Mouse (Mus musculus): ENCODE data around the gene Cerkl. TPM values are rescaled to one million over a fixed set of nuclear protein-coding genes. Genes with fewer than 3 reads are reported as not detected.

Gene Cerkl
- total and polyA plus RNA-seq, 2 experiments, result 2.7 to 6.2 TPM

- TF ChIP-seq CTCF (IDR thresholded peaks at IDR 0.05; ENCODE audit: low read depth, low read length), result no peak
- TF ChIP-seq POLR2A (IDR thresholded peaks at IDR 0.05; ENCODE audit: extremely low read depth, insufficient read depth, low read length), result no peak
- no peaks in the 10 kb centered on the region for H3K27me3 ChIP-seq (ENCODE audit: control insufficient read depth, insufficient read depth, low read length)
- no peaks in the 10 kb centered on the region for H3K79me2 ChIP-seq (ENCODE audit: control insufficient read depth, insufficient read depth, low read length)
- no peak overlapping the region for H3K4me3 ChIP-seq (ENCODE audit: insufficient read depth, low read depth, low read length)
- DNase-seq (ENCODE audit: extremely low read depth, low read depth, low spot score), result peak; percentile 55
- H3K4me1 ChIP-seq (ENCODE audit: control insufficient read depth, insufficient read depth, low read length), result no peaks in the 10 kb centered on the region
- H3K27ac ChIP-seq (replicated peaks; ENCODE audit: insufficient read depth, low read depth, low read length), result no peak overlapping the region
- no peak overlapping the region for H3K9ac ChIP-seq (ENCODE audit: low read depth, low read length)
- 36% methylated on average over 4 of the region's 4 CpGs for WGBS
- H3K36me3 ChIP-seq (ENCODE audit: control insufficient read depth, insufficient read depth, low read length), result no peaks in the 10 kb centered on the region
Observed at GRCm38 (mm10) chr2:79315108-79315507, 141.5 kb downstream of the Cerkl start.

GRCm38 (mm10) chr2:79312499-79312898 lies 144.1 kb downstream of the Cerkl start:
- WGBS, result 80% methylated on average over 4 of the region's 4 CpGs
- no peaks in the 10 kb centered on the region for H3K4me1 ChIP-seq (ENCODE audit: control insufficient read depth, insufficient read depth, low read length)
- TF ChIP-seq CTCF (IDR thresholded peaks at IDR 0.05; ENCODE audit: low read depth, low read length), result no peak
- no peak for TF ChIP-seq POLR2A (IDR thresholded peaks at IDR 0.05; ENCODE audit: extremely low read depth, insufficient read depth, low read length)
- no peak overlapping the region for H3K4me3 ChIP-seq (ENCODE audit: insufficient read depth, low read depth, low read length)
- DNase-seq (ENCODE audit: extremely low read depth, low read depth, low spot score), result no peak
- no peak overlapping the region for H3K27ac ChIP-seq (replicated peaks; ENCODE audit: insufficient read depth, low read depth, low read length)
- H3K27me3 ChIP-seq (ENCODE audit: control insufficient read depth, insufficient read depth, low read length), result no peaks in the 10 kb centered on the region
- H3K79me2 ChIP-seq (ENCODE audit: control insufficient read depth, insufficient read depth, low read length), result no peaks in the 10 kb centered on the region
- no peak overlapping the region for H3K9ac ChIP-seq (ENCODE audit: low read depth, low read length)
- no peaks in the 10 kb centered on the region for H3K36me3 ChIP-seq (ENCODE audit: control insufficient read depth, insufficient read depth, low read length)

- 89% methylated on average over 13 of the region's 13 CpGs for WGBS
- Histone ChIP-seq H3K27me3 (ENCODE audit: control insufficient read depth, insufficient read depth, low read length) (no peaks in the 10 kb centered on the region), H3K9ac (ENCODE audit: low read depth, low read length) (no peak overlapping the region), H3K4me3 (ENCODE audit: insufficient read depth, low read depth, low read length) (no peak overlapping the region), H3K27ac (replicated peaks; ENCODE audit: insufficient read depth, low read depth, low read length) (no peak overlapping the region), H3K79me2 (ENCODE audit: control insufficient read depth, insufficient read depth, low read length) (no peaks in the 10 kb centered on the region), H3K36me3 (ENCODE audit: control insufficient read depth, insufficient read depth, low read length) (no peaks in the 10 kb centered on the region), H3K4me1 (ENCODE audit: control insufficient read depth, insufficient read depth, low read length) (no peaks in the 10 kb centered on the region)
- no peak for TF ChIP-seq POLR2A (IDR thresholded peaks at IDR 0.05; ENCODE audit: extremely low read depth, insufficient read depth, low read length)
- TF ChIP-seq CTCF (IDR thresholded peaks at IDR 0.05; ENCODE audit: low read depth, low read length), result no peak
- DNase-seq (ENCODE audit: extremely low read depth, low read depth, low spot score), result no peak
Observed at GRCm38 (mm10) chr2:79309454-79310118, 147.0 kb downstream of the Cerkl start.

GRCm38 (mm10) chr2:79307549-79307948 lies 149.0 kb downstream of the Cerkl start:
- Histone ChIP-seq H3K79me2 (ENCODE audit: control insufficient read depth, insufficient read depth, low read length) (no peaks in the 10 kb centered on the region), H3K9ac (ENCODE audit: low read depth, low read length) (no peak overlapping the region), H3K27me3 (ENCODE audit: control insufficient read depth, insufficient read depth, low read length) (no peaks in the 10 kb centered on the region), H3K36me3 (ENCODE audit: control insufficient read depth, insufficient read depth, low read length) (no peaks in the 10 kb centered on the region), H3K4me3 (ENCODE audit: insufficient read depth, low read depth, low read length) (no peak overlapping the region), H3K27ac (replicated peaks; ENCODE audit: insufficient read depth, low read depth, low read length) (no peak overlapping the region), H3K4me1 (ENCODE audit: control insufficient read depth, insufficient read depth, low read length) (no peaks in the 10 kb centered on the region)
- no peak for DNase-seq (ENCODE audit: extremely low read depth, low read depth, low spot score)
- WGBS, result 90% methylated on average over 4 of the region's 4 CpGs
- TF ChIP-seq POLR2A (IDR thresholded peaks at IDR 0.05; ENCODE audit: extremely low read depth, insufficient read depth, low read length) (no peak), CTCF (IDR thresholded peaks at IDR 0.05; ENCODE audit: low read depth, low read length) (no peak)

- Histone ChIP-seq H3K36me3 (ENCODE audit: control insufficient read depth, insufficient read depth, low read length) (no peaks in the 10 kb centered on the region), H3K27ac (replicated peaks; ENCODE audit: insufficient read depth, low read depth, low read length) (no peak overlapping the region), H3K79me2 (ENCODE audit: control insufficient read depth, insufficient read depth, low read length) (no peaks in the 10 kb centered on the region), H3K9ac (ENCODE audit: low read depth, low read length) (no peak overlapping the region), H3K4me3 (ENCODE audit: insufficient read depth, low read depth, low read length) (no peak overlapping the region), H3K4me1 (ENCODE audit: control insufficient read depth, insufficient read depth, low read length) (no peaks in the 10 kb centered on the region), H3K27me3 (ENCODE audit: control insufficient read depth, insufficient read depth, low read length) (no peaks in the 10 kb centered on the region)
- no peak for TF ChIP-seq POLR2A (IDR thresholded peaks at IDR 0.05; ENCODE audit: extremely low read depth, insufficient read depth, low read length)
- no peak for TF ChIP-seq CTCF (IDR thresholded peaks at IDR 0.05; ENCODE audit: low read depth, low read length)
- DNase-seq (ENCODE audit: extremely low read depth, low read depth, low spot score), result peak; percentile 13
Observed at GRCm38 (mm10) chr2:79302398-79302797, 154.2 kb downstream of the Cerkl start.

GRCm38 (mm10) chr2:79292431-79292830 lies 164.2 kb downstream of the Cerkl start:
- Histone ChIP-seq H3K9ac (ENCODE audit: low read depth, low read length) (no peak overlapping the region), H3K27ac (replicated peaks; ENCODE audit: insufficient read depth, low read depth, low read length) (no peak overlapping the region), H3K79me2 (ENCODE audit: control insufficient read depth, insufficient read depth, low read length) (no peaks in the 10 kb centered on the region), H3K36me3 (ENCODE audit: control insufficient read depth, insufficient read depth, low read length) (no peaks in the 10 kb centered on the region), H3K4me1 (ENCODE audit: control insufficient read depth, insufficient read depth, low read length) (no peaks in the 10 kb centered on the region), H3K27me3 (ENCODE audit: control insufficient read depth, insufficient read depth, low read length) (no peaks in the 10 kb centered on the region), H3K4me3 (ENCODE audit: insufficient read depth, low read depth, low read length) (no peak overlapping the region)
- no peak for DNase-seq (ENCODE audit: extremely low read depth, low read depth, low spot score)
- TF ChIP-seq CTCF (IDR thresholded peaks at IDR 0.05; ENCODE audit: low read depth, low read length), result no peak
- TF ChIP-seq POLR2A (IDR thresholded peaks at IDR 0.05; ENCODE audit: extremely low read depth, insufficient read depth, low read length), result no peak
- WGBS, result 76% methylated on average over 6 of the region's 6 CpGs

Measured in liver, adult 2 months (tissue).